Mouse (Mus musculus) fat pad, adult 2 months (tissue): ENCODE measurements around the gene Cisd3.

ENCODE experiments used
- DNase-seq: peaks from one replicate; pipeline ENCODE4 v3.0.0-alpha.2; 2011; ENCODE audit warnings: low read depth, low spot score; ENCODE audit errors: extremely low read depth

Gene Cisd3

DNA sequence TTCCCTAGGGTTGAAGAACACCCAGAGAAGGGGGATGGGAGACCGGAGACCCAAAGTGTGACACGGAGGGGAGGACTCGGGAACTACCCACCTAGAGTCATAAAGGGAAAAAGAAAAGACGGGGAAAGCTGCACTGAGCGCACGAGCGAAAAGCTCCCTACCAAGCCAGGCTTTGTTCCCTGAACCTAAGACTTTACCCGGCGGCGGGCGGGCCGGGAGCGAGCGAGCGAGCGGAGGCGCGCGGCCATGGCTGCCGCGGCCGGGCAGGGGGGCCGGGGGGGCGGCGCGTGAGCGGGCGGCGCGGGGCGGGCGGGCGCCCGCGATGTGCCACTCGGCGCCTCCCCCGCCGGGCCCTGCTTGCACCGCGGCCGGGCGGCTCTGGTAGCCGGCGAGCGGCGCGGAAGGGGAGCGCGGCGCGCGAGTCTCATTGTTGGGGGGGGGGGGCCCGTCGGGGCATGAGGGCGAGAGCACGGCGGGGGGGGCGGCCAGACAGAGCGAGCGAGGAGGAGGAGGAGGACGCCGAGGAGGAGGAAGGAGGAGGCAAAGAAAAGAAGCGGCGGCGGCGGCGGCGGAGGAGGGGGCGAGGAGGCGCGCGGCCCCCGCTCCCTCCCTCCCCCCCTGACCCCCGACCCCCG, 22.6 kb upstream of the Cisd3 start, which contains the start of gene Mllt6:
Gene Mllt6, plus strand, starts transcription at position 522 of the 635 bp plus-strand sequence.
- DNase-seq = no peak

DNA sequence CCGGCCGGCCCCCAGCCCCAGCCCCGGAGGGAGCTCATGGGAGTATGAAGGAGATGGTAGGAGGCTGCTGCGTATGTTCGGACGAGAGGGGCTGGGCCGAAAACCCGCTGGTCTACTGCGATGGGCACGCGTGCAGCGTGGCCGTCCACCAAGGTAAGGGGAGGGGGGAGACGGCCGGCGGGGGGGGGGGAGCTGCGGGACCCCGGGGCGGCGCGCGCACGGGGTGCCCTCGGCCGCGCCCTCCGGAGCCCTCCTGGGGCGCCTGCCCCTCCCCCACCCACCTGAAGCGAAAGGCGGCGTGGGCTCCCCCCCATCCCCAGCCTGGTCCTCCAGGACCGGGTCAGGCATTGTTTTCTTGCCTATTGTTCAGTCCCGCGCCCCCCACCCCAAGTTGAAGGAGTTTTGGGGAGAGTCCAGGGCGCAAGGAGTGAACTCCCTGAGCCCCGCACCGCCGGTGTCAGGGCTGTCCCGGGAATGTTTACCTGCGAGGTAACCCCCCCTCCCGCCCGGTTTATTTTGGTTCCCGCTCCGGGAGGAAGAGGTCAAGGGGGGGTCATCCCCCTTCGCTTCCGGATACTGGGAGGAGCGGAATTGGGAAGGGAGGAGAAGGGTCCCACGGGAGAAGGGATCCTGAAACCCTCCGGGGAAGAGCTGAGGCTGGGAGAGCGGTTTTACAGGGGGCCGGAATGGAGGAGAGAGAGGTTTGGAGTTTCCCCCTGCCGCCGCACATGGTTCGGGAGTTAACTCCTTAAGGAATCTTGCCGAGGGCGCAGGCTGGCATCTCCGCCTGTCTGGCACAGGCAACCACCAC, 21.9 kb upstream of the Cisd3 start:
- no peak for DNase-seq

DNA sequence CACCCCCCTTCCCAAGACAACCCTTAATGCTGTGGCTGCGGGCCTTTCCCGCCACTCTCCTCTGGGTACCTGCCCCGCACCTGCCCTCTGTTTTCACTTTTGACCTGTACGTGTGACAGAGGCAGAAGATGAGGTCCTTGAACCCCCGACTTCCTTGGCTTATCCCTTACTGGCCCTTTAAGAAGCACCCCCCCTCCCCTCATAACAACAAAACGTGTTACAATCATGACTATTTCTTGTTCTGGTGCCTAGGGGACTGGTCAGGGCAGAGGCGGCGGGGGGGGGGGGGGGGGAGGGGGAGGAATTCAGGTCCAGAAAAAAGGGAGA, 21.3 kb upstream of the Cisd3 start:
- DNase-seq = no peak

DNA sequence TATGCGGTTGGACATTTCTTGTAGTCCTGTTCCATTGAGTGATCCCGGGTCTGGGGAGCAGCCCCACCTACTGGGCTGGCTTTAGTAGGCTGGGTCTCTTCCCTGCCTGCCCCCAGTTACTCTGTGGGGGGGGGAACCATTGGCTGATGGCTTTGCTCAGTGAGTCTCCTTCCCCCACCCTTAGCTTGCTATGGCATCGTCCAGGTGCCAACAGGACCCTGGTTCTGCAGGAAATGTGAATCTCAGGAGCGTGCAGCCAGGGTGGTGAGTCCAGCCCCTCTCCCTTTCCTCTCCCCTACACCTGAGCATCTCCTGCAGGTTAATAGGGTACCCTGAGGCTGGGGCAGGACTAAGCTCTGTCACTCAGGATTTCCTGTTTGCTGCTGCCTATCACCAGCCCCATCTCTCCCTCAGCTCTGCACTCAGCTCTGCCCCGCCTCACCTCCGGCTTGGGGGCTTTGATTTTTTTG, 20.8 kb upstream of the Cisd3 start:
- no peak for DNase-seq

DNA sequence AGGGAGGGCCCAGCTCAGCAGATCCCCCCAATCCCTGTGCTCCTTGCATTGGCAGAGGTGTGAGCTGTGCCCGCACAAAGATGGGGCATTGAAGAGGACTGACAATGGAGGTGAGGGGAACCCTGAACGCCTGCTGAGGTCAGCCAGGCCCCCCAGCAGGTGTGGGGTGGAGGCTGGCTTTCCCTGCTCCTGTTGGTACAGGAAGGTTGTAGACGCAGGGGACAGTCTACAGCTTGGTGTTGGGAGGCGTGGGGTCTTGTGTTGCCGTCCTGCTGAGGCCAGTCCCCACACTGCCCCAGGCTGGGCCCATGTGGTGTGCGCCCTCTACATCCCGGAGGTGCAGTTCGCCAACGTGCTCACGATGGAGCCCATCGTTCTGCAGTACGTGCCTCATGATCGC, 20.2 kb upstream of the Cisd3 start:
- no peak for DNase-seq

DNA sequence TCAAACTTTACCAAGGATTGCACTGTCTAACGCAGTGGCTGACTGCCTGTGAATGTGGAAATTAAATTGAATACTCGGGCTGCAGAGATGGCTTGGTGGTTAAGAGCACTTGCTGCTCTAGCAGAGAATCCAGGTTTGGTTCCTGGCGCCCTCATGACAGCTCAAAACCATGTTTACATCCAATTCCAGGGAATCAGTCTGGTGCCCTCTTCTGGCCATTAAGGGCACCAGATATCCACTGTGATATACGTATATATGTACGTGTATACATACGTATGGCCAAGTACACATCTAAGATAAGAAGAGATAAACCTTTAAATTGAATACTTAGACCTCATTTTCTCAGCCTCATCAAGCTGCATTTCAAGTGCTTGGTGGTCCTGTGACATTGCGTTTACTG, 19.4 kb upstream of the Cisd3 start:
- DNase-seq = no peak

DNA sequence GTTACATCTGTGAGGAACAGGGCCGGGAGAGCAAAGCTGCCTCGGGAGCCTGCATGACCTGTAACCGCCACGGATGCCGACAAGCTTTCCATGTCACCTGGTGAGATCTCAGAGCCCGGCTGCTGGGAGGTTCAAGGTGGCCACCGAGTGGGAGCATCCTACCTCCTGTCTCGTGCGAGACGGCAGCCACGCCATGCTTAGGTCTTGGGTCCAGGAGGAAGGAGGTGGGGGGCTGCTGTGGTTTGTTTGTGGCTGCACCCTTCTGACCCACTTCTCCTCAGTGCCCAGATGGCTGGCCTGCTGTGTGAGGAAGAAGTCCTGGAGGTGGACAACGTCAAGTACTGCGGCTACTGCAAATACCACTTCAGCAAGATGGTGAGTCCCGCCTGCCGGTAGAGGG, 18.8 kb upstream of the Cisd3 start:
- DNase-seq = no peak

DNA sequence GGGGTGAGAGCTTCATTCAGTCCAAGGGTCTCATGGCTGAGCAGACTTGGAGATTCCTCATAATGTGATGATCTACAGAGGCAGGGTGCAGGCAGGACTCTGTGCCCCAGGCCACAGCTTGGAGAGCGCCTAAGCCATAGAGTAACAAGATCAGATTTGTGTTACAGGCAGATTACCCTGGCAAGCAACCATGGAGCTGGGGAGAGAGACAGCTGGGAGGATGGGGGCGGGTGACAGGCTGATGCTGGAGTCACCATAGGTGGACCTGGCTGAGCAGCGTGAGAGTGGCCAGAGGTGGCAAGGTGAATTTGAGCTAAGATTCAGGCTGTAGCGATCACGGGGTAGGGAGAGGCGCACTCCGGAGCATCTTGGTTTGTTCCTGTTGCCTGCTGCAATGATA, 17.5 kb upstream of the Cisd3 start:
- no peak for DNase-seq

DNA sequence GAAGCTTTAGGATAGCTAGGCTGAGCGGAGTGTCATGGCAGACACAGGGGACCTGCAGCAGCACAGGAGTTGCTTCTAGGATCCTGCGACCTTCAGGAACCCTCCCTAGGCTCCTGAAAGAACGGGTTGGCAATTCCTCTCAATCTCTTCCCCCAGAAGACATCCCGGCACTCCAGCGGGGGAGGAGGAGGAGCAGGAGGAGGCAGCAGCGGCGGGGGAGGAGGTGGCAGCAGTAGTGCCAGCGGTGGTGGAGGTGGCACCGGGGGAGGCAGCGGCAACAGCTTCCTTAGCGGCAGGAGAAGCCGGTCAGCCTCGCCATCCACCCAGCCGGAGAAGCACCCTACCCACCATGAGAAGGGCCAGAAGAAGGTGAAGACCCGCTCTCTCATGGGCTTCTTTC, 16.4 kb upstream of the Cisd3 start:
- no peak for DNase-seq

DNA sequence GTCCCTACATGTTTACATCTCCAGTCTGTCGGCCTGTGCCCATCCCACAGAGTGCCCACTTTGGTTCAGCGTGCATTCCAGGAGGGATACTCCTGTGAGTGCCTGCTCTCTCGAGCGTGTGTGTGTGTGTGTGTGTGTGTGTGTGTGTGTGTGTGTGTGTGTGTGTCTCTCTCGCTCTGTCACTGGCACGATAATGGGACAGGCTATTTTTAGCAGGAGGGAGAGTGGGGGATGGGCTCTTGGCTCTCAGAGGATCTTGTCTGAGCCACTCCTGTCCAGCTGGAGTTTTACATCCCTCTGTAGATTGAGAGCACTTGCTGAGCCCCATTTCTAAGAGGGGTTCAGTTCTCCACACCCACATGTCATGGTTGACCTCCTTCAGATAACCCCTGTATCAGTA, 15.8 kb upstream of the Cisd3 start:
- no peak for DNase-seq

DNA sequence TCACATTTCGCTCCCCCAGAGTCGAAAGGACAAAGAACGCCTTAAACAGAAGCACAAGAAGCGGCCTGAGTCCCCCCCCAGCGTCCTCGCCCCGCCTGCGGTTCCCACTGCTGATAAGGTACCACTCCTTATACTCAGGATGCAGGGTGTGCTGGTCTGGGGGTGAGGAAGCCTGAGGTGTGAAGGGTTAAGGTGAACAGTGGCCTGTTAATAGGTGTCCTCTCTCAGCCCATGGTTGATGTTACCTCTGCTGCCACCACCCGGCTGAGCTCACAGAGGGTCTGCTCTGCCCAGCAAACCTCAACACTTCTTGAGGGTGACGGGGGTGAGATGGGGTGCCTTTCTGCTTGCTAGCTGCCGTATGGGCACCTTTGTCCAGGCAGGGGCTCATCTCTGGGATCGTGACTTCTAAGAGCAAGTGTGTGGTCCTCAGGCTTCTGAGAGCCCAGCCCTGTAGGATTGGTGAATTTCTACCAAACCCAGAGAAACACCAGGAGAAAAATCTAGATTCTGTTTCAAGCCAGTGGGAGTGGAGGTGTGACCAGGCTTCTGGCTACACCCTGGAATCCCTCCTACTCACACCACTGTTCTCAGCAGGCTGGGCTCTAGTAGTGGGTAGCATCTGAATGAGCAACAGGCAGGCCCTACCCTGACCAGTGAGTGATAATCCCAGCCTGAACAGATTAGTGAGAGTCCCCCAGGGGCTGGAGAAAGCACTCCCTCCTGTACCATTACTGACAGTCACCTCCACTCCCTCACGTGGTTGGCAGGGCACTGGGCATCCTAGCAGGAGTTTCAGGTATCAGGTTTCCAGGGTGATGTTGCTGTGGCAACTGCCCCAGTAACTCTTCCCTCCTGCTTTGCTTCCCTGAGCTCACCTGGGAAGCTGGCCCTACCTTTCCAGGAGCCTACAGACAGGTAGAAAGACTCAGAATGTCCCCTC, 15.1 kb upstream of the Cisd3 start:
- no peak for DNase-seq

DNA sequence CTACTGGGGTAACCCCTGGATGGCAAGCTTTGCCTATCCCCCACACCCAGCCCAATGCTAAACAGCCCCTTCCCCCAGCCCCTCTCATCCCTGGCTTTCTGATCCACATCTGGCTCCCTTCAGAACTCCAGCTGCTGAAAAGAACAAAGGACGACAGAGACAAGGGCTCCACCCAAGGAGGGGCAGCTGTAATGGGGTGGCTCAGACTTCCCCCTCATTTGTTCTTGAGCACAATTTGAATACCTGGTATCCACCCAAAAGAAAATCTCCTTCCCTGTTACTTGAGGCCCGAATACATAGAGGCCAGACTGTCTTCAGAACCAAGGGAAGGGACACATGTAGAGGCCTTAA, 14.5 kb upstream of the Cisd3 start:
- no peak for DNase-seq

DNA sequence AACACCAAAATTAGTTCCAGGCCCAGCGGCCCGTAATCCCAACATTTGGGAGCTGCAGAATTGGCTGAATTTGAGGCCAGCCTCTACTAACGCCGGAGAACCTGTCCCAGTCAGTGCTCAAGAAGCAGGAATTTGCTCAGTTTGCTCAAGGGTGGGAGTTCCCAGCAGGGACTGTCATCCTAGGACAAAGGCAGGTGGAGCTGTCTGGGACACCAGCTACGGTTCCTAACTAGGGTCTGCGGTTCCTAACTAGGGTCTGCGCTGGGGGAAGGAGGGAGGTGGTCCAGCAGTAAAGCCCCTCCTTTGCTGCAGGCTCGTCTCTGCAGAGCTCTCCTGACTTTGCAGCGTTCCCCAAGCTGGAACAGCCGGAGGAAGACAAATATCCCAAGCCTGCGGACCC, 12.5 kb upstream of the Cisd3 start:
- DNase-seq = no peak

DNA sequence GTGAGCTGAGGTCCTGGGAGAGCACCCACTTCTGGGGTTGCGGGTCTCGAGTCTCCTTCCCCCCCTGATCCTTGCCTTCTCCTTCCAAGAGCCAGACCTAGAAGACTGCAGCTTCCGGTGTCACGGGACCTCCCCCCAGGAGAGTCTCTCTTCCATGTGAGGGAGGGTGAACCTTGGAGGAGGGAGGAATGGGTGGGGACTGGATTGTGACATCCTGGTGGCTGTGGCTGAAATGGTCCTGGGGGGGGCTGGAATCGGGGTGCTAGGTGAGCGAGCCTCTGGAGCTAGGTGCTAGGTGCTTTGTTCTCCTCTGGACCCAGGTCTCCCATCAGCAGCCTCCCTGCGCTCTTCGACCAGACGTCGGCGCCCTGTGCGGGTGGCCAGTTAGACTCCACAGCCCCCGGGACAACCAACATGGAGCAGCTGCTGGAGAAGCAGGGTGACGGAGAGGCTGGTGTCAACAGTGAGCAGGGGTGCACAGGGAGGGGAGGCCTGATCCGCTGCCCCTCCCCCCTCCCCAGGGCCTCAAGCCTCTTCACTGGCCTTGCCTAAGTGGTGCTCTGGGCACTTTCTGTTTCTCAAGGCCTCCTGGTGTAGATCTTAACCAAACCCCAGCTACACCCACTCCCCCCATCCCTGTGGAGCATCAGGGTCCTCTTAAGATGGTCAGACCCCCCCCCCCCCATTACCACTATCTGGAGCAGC, 9.4 kb upstream of the Cisd3 start:
- DNase-seq = no peak

DNA sequence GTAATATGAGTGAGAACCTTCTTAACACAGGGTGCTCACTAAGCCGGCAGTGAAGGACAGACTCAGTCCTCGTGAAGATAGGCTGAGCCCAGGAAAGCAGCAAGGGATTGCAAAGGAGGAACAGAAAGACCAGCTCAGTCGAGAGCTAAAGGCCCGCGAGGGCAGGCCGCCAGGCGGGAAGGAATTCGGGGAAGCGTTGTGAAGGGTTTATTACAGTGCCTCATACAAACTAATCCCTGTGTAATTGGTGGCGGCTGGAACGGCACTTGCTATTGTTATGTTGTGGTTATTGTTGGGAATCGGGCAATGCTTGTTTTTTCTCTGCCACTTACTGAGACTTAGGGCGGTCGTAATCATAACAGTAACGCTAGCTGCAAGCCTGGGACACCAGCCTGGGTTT, 8.2 kb upstream of the Cisd3 start:
- DNase-seq = no peak

DNA sequence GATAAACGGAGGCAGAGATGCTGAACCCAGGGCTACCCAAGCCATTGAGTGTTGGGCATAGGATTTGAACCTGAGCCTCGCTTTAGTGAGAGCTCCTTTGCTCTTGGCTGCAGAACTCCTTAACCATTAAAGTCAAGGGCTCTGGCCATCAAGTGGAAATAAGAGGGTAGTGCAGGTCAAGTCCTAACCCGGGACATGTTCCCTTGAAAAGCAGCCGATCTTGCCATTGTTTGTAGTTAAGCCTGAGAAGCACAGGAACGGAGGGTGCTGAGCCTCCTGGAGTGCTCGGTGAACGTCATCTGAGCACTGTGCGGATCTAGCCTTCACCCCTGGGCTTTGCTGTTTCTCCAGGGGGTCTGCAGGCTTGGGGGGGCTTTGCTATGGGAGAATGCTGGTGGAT, 7.8 kb upstream of the Cisd3 start:
- DNase-seq = no peak

DNA sequence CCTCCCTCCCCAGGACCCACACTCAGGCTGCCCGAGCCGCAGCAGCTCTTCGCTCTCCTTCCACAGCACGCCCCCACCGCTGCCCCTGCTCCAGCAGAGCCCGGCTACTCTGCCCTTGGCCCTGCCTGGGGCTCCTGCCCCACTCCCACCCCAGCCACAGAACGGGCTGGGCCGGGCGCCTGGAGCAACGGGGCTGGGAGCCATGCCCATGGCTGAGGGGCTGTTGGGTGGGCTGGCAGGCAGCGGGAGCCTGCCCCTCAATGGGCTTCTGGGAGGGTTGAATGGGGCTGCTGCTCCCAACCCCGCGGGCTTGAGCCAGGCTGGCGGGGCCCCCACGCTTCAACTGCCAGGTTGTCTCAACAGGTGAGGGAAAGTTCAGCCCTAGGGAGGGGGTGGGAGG, 7.3 kb upstream of the Cisd3 start:
- DNase-seq = no peak

DNA sequence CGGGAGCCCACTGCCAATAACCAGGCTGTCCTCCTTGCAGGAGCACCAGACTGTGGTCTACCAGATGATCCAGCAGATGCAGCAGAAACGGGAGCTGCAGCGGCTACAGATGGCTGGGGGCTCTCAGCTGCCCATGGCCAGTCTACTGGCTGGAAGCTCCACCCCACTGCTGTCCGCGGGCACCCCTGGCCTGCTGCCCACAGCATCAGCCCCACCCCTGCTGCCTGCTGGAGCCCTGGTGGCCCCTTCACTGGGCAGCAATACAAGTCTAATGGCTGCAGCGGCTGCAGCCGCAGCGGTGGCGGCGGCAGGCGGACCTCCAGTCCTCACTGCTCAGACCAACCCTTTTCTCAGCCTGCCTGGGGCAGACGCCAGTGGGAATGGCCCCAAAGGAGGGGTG, 5.2 kb upstream of the Cisd3 start:
- DNase-seq = no peak

DNA sequence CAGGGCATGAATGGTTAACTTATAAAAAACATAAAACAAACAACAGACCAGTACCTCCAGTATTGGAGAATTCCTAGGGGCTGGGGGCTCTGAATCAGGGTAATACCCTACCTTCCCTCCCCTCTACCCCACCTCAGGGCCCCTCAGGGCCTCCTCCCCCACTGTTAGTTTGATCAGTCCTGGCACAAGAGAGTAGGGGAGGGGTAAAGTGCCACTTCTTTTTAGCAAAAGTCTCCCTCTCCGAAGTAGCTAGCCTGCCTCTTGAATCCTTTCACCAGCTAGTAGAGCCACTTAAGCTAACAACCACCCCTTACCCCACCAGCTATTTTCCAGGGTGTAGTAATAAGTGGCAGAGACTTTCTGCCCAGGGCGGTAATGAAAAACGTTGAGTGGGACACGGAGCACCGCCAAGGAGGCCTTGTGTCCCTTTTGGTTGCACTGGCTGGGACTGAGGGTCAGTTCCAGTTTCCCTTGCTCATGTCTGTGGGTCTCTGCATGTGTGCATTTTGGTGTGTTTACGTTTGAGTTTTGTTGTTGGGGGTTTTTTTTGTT, 3.0 kb upstream of the Cisd3 start:
- no peak for DNase-seq

DNA sequence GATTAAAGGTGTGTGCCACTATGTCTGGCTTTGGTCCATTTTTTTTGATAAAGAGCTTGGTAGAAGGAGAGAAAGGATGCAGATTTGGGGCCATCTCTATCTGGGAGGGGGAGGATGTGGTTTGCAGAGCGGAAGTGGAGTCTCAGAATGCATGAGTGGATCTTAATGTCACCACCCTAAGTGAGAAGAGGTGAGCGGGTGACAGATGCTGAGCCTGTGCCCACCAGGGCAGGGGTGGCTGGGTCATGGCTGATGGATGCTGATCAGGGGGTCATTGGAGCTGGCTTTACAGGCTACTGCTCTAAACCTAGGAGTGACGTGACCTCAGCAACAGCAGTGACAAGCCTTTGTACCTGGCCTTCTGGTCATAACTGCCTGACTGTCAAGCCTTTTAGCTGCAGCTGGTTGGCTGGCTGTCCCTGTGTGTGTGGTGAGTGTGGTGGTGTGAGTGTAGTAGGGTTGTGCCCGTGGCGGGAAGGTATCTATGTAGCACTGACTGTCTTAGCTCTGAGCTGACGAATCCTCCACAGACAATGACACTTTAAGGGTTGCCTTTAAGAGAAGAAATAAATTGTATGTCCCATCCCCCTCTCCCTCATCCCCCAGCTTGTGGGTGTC, 1.5 kb upstream of the Cisd3 start:
- DNase-seq = no peak
